Mouse (Mus musculus): Measurements from ENCODE around the gene Umodl1. TPM values are rescaled to one million over a fixed set of nuclear protein-coding genes. Genes with fewer than 3 reads are reported as not detected.

Umodl1 gene
- polyA plus RNA-seq, 1 experiment from 2014 or later, result 0.18 TPM

DNA sequence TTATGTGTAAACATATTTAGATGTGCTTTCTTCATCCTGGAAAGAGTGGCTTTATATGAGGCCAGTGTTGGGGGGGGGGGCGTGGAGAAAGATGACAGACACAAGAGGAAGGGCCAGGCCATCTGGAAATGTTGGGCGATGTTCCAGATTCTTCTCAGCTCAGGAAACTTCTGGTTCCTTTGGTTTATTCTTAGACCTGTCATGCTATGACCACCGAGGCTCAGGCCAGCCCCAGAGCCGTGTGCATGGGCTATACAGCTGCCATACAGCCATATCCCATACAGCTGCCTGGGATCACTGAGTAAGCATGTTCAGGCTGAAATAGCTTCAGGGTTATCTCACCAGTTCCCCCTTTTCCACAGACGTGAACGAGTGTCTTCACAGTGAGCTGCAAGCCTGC, 18.9 kb downstream of the Umodl1 start:
- Histone ChIP-seq H3K27me3 (ENCODE audit: control insufficient read depth, insufficient read depth, low read length) (no peaks in the 10 kb centered on the region), H3K9ac (ENCODE audit: low read depth, low read length) (no peak overlapping the region), H3K4me3 (ENCODE audit: low read length) (no peak overlapping the region), H3K36me3 (ENCODE audit: control insufficient read depth, insufficient read depth, low read length) (no peaks in the 10 kb centered on the region), H3K27ac (ENCODE audit: low read depth, low read length) (no peak overlapping the region), H3K4me2 (replicated peaks; ENCODE audit: low read depth, low read length) (no peak overlapping the region), H3K9me3 (ENCODE audit: control insufficient read depth, low read length) (no peaks in the 10 kb centered on the region), H3K4me1 (ENCODE audit: control insufficient read depth, insufficient read depth, low read length) (peaks cover 7% of the 10 kb centered on the region; the same call in 1 of the 2 replicates)
- 68% methylated on average over 6 of the region's 6 CpGs for WGBS
- no peak for ATAC-seq (ENCODE audit: low FRiP score, low TSS enrichment)

DNA sequence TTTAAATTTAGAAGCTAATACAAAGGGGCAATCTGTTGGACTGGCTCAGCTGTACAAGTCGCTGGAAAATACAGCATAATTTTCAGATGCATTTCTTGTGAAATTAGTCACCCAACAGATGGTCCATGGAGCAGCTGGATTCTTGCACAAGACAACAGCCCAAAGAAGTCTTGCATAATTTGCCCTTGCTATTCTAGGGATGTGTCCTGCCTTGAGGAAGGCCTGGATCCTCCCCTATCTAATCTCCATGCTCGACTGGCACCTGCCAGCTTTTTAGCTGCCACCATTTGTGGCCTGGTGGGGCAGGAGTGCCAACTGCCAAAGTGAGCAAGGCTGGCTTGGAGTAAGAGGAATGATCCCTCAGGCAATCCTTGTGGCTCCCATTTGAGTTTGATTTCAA, 22.9 kb downstream of the Umodl1 start:
- no peak for ATAC-seq (ENCODE audit: low FRiP score, low TSS enrichment)
- no peak overlapping the region for H3K27ac ChIP-seq (ENCODE audit: low read depth, low read length)
- no peak overlapping the region for H3K9ac ChIP-seq (ENCODE audit: low read depth, low read length)
- no peak overlapping the region for H3K4me3 ChIP-seq (ENCODE audit: low read length)
- 61% methylated on average over 2 of the region's 2 CpGs for WGBS
- peaks cover 7% of the 10 kb centered on the region; the same call in 1 of the 2 replicates for H3K4me1 ChIP-seq (ENCODE audit: control insufficient read depth, insufficient read depth, low read length)
- no peaks in the 10 kb centered on the region for H3K36me3 ChIP-seq (ENCODE audit: control insufficient read depth, insufficient read depth, low read length)
- no peak overlapping the region for H3K4me2 ChIP-seq (replicated peaks; ENCODE audit: low read depth, low read length)
- no peaks in the 10 kb centered on the region for H3K9me3 ChIP-seq (ENCODE audit: control insufficient read depth, low read length)
- no peaks in the 10 kb centered on the region for H3K27me3 ChIP-seq (ENCODE audit: control insufficient read depth, insufficient read depth, low read length)

GRCm38 (mm10) chr17:30978556-30978955, 24.1 kb downstream of the Umodl1 start:
- Histone ChIP-seq H3K4me3 (ENCODE audit: low read length) (no peak overlapping the region), H3K4me2 (replicated peaks; ENCODE audit: low read depth, low read length) (no peak overlapping the region), H3K36me3 (ENCODE audit: control insufficient read depth, insufficient read depth, low read length) (no peaks in the 10 kb centered on the region), H3K27me3 (ENCODE audit: control insufficient read depth, insufficient read depth, low read length) (no peaks in the 10 kb centered on the region), H3K9ac (ENCODE audit: low read depth, low read length) (no peak overlapping the region), H3K4me1 (ENCODE audit: control insufficient read depth, insufficient read depth, low read length) (peaks cover 7% of the 10 kb centered on the region; the same call in 1 of the 2 replicates), H3K27ac (ENCODE audit: low read depth, low read length) (no peak overlapping the region), H3K9me3 (ENCODE audit: control insufficient read depth, low read length) (no peaks in the 10 kb centered on the region)
- ATAC-seq (ENCODE audit: low FRiP score, low TSS enrichment), result no peak
- WGBS, result 62% methylated on average over 10 of the region's 10 CpGs

GRCm38 (mm10) chr17:30983521-30983920, 29.1 kb downstream of the Umodl1 start:
- WGBS, result 52% methylated on average over 4 of the region's 4 CpGs
- H3K9ac ChIP-seq (ENCODE audit: low read depth, low read length), result no peak overlapping the region
- H3K4me1 ChIP-seq (ENCODE audit: control insufficient read depth, insufficient read depth, low read length), result no peaks in the 10 kb centered on the region
- ATAC-seq (ENCODE audit: low FRiP score, low TSS enrichment), result no peak
- no peaks in the 10 kb centered on the region for H3K27me3 ChIP-seq (ENCODE audit: control insufficient read depth, insufficient read depth, low read length)
- no peak overlapping the region for H3K4me3 ChIP-seq (ENCODE audit: low read length)
- no peak overlapping the region for H3K4me2 ChIP-seq (replicated peaks; ENCODE audit: low read depth, low read length)
- H3K27ac ChIP-seq (ENCODE audit: low read depth, low read length), result no peak overlapping the region
- no peaks in the 10 kb centered on the region for H3K9me3 ChIP-seq (ENCODE audit: control insufficient read depth, low read length)
- H3K36me3 ChIP-seq (ENCODE audit: control insufficient read depth, insufficient read depth, low read length), result no peaks in the 10 kb centered on the region

DNA sequence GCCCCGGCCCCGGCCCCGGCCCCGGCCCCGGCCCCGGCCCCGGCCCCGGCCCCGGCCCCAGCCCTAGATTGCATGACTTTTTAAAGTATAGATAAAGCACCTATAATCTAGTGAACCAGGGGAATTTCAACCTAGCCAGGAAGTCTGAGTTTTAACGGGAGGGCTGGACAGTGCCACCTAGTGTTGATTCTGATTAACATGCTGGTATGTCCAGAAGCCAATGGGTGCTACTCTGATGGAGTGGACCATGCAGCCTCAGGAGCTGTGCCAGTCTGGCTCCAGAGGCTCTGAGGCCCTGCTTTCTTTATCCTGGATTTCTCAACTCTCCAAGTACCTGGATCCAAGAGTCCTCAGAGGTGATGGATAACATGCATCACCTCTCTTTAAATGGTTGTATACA, 35.8 kb downstream of the Umodl1 start:
- no peak overlapping the region for H3K9ac ChIP-seq (ENCODE audit: low read depth, low read length)
- no peak overlapping the region for H3K27ac ChIP-seq (ENCODE audit: low read depth, low read length)
- H3K27me3 ChIP-seq (ENCODE audit: control insufficient read depth, insufficient read depth, low read length), result no peaks in the 10 kb centered on the region
- H3K36me3 ChIP-seq (ENCODE audit: control insufficient read depth, insufficient read depth, low read length), result no peaks in the 10 kb centered on the region
- WGBS, result 45% methylated on average over 10 of the region's 10 CpGs
- H3K4me1 ChIP-seq (ENCODE audit: control insufficient read depth, insufficient read depth, low read length), result no peaks in the 10 kb centered on the region
- no peak overlapping the region for H3K4me2 ChIP-seq (replicated peaks; ENCODE audit: low read depth, low read length)
- no peak for ATAC-seq (ENCODE audit: low FRiP score, low TSS enrichment)
- no peaks in the 10 kb centered on the region for H3K9me3 ChIP-seq (ENCODE audit: control insufficient read depth, low read length)
- no peak overlapping the region for H3K4me3 ChIP-seq (ENCODE audit: low read length)

DNA sequence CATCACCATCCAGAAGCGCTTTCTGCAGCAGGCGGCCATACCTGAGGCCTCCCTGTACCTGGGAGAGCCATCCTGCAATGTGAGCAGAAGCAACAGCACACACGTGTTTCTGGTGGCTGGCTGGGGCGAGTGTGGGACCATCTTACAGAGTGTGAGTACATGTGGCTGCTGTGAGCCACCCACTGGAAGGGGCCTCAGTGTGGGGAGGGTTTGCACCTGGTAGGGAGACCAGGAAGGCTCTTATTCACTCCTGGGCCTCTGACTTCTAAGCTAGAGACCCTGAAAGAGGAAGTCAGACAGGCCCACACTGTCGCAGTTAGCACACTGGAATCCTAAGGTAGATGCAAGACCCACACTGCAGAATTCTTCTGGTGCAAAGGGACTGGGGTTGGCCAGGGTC, 41.9 kb downstream of the Umodl1 start:
- no peak overlapping the region for H3K4me3 ChIP-seq (ENCODE audit: low read length)
- WGBS, result 83% methylated on average over 5 of the region's 5 CpGs
- no peak for ATAC-seq (ENCODE audit: low FRiP score, low TSS enrichment)

DNA sequence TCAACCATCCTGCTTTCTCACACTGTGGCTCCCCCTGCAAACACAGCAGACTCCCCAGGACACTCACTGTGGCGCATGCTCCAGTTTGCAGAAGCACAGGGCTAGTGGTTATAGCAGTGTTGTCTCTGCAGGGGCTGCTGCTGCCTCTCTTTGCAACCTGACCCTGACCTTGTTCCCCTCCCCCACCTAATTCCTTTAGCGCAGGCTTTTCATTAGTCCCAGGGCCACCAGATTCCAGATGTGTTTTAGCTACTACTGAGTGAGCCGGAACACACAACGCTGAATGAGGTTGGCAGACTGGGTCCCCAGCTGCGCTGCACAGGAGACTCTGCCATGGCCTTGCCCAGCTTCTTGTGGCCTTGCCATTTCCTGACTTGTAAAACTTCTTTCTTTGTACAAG, 46.5 kb downstream of the Umodl1 start:
- H3K27me3 ChIP-seq (ENCODE audit: control insufficient read depth, insufficient read depth, low read length), result no peaks in the 10 kb centered on the region
- WGBS, result 23% methylated on average over 5 of the region's 5 CpGs
- H3K36me3 ChIP-seq (ENCODE audit: control insufficient read depth, insufficient read depth, low read length), result no peaks in the 10 kb centered on the region
- H3K9me3 ChIP-seq (ENCODE audit: control insufficient read depth, low read length), result no peaks in the 10 kb centered on the region
- no peak overlapping the region for H3K27ac ChIP-seq (ENCODE audit: low read depth, low read length)
- no peaks in the 10 kb centered on the region for H3K4me1 ChIP-seq (ENCODE audit: control insufficient read depth, insufficient read depth, low read length)
- no peak for ATAC-seq (ENCODE audit: low FRiP score, low TSS enrichment)
- H3K4me3 ChIP-seq (ENCODE audit: low read length), result no peak overlapping the region
- no peak overlapping the region for H3K9ac ChIP-seq (ENCODE audit: low read depth, low read length)
- no peak overlapping the region for H3K4me2 ChIP-seq (replicated peaks; ENCODE audit: low read depth, low read length)

More for the DNA sequence above, 41.9 kb downstream of the Umodl1 start:
- Histone ChIP-seq H3K9me3 (ENCODE audit: control insufficient read depth, low read length) (no peaks in the 10 kb centered on the region), H3K4me1 (ENCODE audit: control insufficient read depth, insufficient read depth, low read length) (no peaks in the 10 kb centered on the region), H3K4me2 (replicated peaks; ENCODE audit: low read depth, low read length) (no peak overlapping the region), H3K27me3 (ENCODE audit: control insufficient read depth, insufficient read depth, low read length) (no peaks in the 10 kb centered on the region), H3K9ac (ENCODE audit: low read depth, low read length) (no peak overlapping the region), H3K36me3 (ENCODE audit: control insufficient read depth, insufficient read depth, low read length) (no peaks in the 10 kb centered on the region), H3K27ac (ENCODE audit: low read depth, low read length) (no peak overlapping the region)

DNA sequence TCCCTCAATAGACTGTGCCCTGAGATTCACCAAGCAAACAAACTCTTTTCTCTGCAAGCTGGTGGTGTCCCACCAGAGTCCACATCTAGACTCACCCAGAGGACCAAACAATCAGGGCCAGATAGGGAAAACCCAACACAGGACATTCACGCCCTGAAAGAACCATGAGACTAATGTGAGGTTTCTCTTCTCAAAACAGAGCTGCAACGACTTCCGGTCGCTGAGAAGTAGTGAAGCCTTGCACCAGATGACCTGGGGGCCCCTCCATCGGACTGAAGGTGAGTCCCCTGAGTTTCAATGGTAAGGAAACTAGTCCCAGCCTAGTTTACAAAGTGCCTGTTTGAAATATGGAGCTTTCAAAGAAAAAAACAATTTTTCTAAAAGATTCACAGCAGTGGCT, 48.2 kb downstream of the Umodl1 start:
- Histone ChIP-seq H3K4me2 (replicated peaks; ENCODE audit: low read depth, low read length) (no peak overlapping the region), H3K4me3 (ENCODE audit: low read length) (no peak overlapping the region), H3K9me3 (ENCODE audit: control insufficient read depth, low read length) (no peaks in the 10 kb centered on the region), H3K36me3 (ENCODE audit: control insufficient read depth, insufficient read depth, low read length) (no peaks in the 10 kb centered on the region), H3K4me1 (ENCODE audit: control insufficient read depth, insufficient read depth, low read length) (no peaks in the 10 kb centered on the region), H3K9ac (ENCODE audit: low read depth, low read length) (no peak overlapping the region), H3K27ac (ENCODE audit: low read depth, low read length) (no peak overlapping the region), H3K27me3 (ENCODE audit: control insufficient read depth, insufficient read depth, low read length) (no peaks in the 10 kb centered on the region)
- no peak for ATAC-seq (ENCODE audit: low FRiP score, low TSS enrichment)
- WGBS, result 75% methylated on average over 5 of the region's 5 CpGs

GRCm38 (mm10) chr17:31005284-31005683, 50.8 kb downstream of the Umodl1 start:
- Histone ChIP-seq H3K27ac (ENCODE audit: low read depth, low read length) (no peak overlapping the region), H3K9ac (ENCODE audit: low read depth, low read length) (no peak overlapping the region), H3K9me3 (ENCODE audit: control insufficient read depth, low read length) (no peaks in the 10 kb centered on the region), H3K4me2 (replicated peaks; ENCODE audit: low read depth, low read length) (no peak overlapping the region), H3K4me1 (ENCODE audit: control insufficient read depth, insufficient read depth, low read length) (no peaks in the 10 kb centered on the region), H3K4me3 (ENCODE audit: low read length) (no peak overlapping the region), H3K36me3 (ENCODE audit: control insufficient read depth, insufficient read depth, low read length) (no peaks in the 10 kb centered on the region), H3K27me3 (ENCODE audit: control insufficient read depth, insufficient read depth, low read length) (no peaks in the 10 kb centered on the region)
- 82% methylated on average over 2 of the region's 2 CpGs for WGBS
- no peak for ATAC-seq (ENCODE audit: low FRiP score, low TSS enrichment)

DNA sequence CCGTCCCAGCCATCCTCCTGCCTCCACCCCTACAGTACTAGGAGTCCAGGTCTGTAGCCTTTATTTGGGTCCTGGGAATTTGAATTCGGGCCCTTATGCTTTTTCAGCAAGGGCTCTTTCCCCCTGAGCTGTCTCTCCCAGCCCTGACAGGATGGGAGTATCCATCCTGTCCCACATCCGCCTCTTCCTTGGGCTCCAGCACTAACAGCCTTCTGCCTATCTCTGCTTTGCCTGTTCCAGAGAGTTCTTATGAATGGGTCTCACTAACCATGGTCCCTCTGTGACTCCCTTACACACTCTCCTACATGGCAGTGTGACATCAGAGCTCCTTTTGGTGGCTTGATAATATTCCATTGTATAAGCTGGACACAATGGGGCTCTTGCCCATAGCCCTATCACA, 52.9 kb downstream of the Umodl1 start:
- Histone ChIP-seq H3K4me2 (replicated peaks; ENCODE audit: low read depth, low read length) (no peak overlapping the region), H3K9me3 (ENCODE audit: control insufficient read depth, low read length) (no peaks in the 10 kb centered on the region), H3K27ac (ENCODE audit: low read depth, low read length) (no peak overlapping the region), H3K36me3 (ENCODE audit: control insufficient read depth, insufficient read depth, low read length) (no peaks in the 10 kb centered on the region), H3K27me3 (ENCODE audit: control insufficient read depth, insufficient read depth, low read length) (no peaks in the 10 kb centered on the region), H3K4me1 (ENCODE audit: control insufficient read depth, insufficient read depth, low read length) (no peaks in the 10 kb centered on the region), H3K4me3 (ENCODE audit: low read length) (no peak overlapping the region), H3K9ac (ENCODE audit: low read depth, low read length) (no peak overlapping the region)
- 83% methylated on average over 3 of the region's 3 CpGs for WGBS
- no peak for ATAC-seq (ENCODE audit: low FRiP score, low TSS enrichment)
